Mouse (Mus musculus): ENCODE measurements at regions not wholly inside any gene's neighbourhood (a gene's known extent, or its start where the extent isn't known, plus 50 kb on each side); places are given as distances from the start of the nearest gene placed in this dataset.

DNA sequence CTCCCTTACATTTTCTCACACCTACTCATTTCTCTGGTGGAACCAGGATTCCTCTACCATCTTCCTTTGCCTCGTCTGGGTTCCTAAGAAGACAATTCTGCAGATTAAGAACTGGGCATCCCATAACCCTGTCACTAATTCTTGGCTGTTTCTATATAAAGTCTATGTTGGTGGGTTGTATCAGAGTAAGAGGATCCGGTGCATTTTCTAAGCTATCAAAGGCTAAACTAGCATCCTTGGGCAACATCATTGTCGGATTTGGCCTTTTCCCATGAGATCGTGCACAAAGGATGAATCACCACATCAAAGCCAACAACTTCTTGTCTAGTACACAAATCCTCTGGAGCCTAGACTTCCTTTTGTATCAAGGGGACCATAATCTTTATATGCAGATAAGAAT, 137.3 kb downstream of the Tgfb2 start:
- TF ChIP-seq CTCF (IDR thresholded peaks at IDR 0.05; ENCODE audit: low read depth) (no peak), EP300 (optimal IDR thresholded peaks at IDR 0.05) (no peak)
